8 mouse cellular contexts compared by ENCODE assay signal in genomic region chr13:53356105-53356996, GRCm38 (mm10). TPM values are rescaled to one million over a fixed set of nuclear protein-coding genes. Genes with fewer than 3 reads are reported as not detected.
DNase-seq lines count a peak whose midpoint lies in the region; ATAC-seq and TF ChIP-seq lines count a peak whose summit lies in the region.

No protein-coding gene starts in this region.

- no peaks in the 10 kb centered on the region for H3K4me1 ChIP-seq in bone marrow macrophage, adult 2 months (ENCODE audit: control insufficient read depth, insufficient read depth, low read length)
- no peaks in the 10 kb centered on the region for H3K4me1 ChIP-seq in embryonic facial prominence, embryonic 11.5 days (ENCODE audit: control insufficient read depth, insufficient read depth, low read length)
- H3K4me1 ChIP-seq in hindbrain, embryonic 11.5 days (replicated peaks; ENCODE audit: control insufficient read depth, insufficient read depth, low read length), result no peaks in the 10 kb centered on the region

- no peak overlapping the region for H3K4me3 ChIP-seq in bone marrow macrophage, adult 2 months (ENCODE audit: insufficient read depth, low read length)
- no peak overlapping the region for H3K4me3 ChIP-seq in embryonic facial prominence, embryonic 11.5 days (ENCODE audit: low read depth, low read length)
- H3K4me3 ChIP-seq in hindbrain, embryonic 11.5 days (ENCODE audit: low read depth, low read length), result no peak overlapping the region

- no peak overlapping the region for H3K4me2 ChIP-seq in embryonic facial prominence, embryonic 11.5 days (ENCODE audit: low read depth, low read length)
- H3K4me2 ChIP-seq in hindbrain, embryonic 11.5 days (replicated peaks; ENCODE audit: low read depth, low read length), result no peak overlapping the region

- 0 out of 2 replicates have a peak, but pooled peaks have one; percentile 52 for ATAC-seq in embryonic facial prominence, embryonic 11.5 days (replicated peaks; ENCODE audit: insufficient number of reproducible peaks, low FRiP score, low TSS enrichment, low read depth)
- no peak; the same call in 1 of the 2 replicates for ATAC-seq in hindbrain, embryonic 11.5 days (ENCODE audit: low FRiP score)
- peak; percentile 84 for ATAC-seq in megakaryocyte progenitor cell, adult 5-6 weeks (replicated peaks; ENCODE audit: poor library complexity)

- no peak for TF ChIP-seq POLR2A in bone marrow macrophage, adult 2 months (IDR thresholded peaks at IDR 0.05; ENCODE audit: borderline replicate concordance, low read depth, low read length)

- no peak overlapping the region for H3K27ac ChIP-seq in bone marrow macrophage, adult 2 months (ENCODE audit: insufficient read depth, low read depth, low read length)
- no peak overlapping the region for H3K27ac ChIP-seq in embryonic facial prominence, embryonic 11.5 days (replicated peaks; ENCODE audit: low read depth, low read length)
- no peak overlapping the region for H3K27ac ChIP-seq in hindbrain, embryonic 11.5 days (ENCODE audit: low read depth, low read length)

- intact Hi-C loops in heart, postnatal 25 days (cut with DNase I), result loop anchor here (1.0 to 10.0 kb wide), 3 partner anchors 236 to 712 kb away; no protein-coding TSS in a partner anchor

- 64% methylated on average over 8 of the region's 8 CpGs for WGBS in embryonic facial prominence, embryonic 11.5 days
- 70% methylated on average over 8 of the region's 8 CpGs for WGBS in hindbrain, embryonic 11.5 days

- no peaks in the 10 kb centered on the region for H3K9me3 ChIP-seq in embryonic facial prominence, embryonic 11.5 days (replicated peaks; ENCODE audit: control insufficient read depth, low read length)
- H3K9me3 ChIP-seq in hindbrain, embryonic 11.5 days (ENCODE audit: control insufficient read depth, low read length), result no peaks in the 10 kb centered on the region

- DNase-seq in heart, adult 18-20 months, result peak; percentile 53 to 73
- DNase-seq in heart, postnatal 25 days (ENCODE audit: low spot score), result no peak
- DNase-seq in embryonic facial prominence, embryonic 11.5 days (ENCODE audit: low spot score), result peak; percentile 83
- DNase-seq in hindbrain, embryonic 11.5 days (ENCODE audit: low spot score), result peak; percentile 75
- DNase-seq in layer of hippocampus, adult 9-11 months, result peak; percentile 31
- peak; percentile 58 for DNase-seq in splenic B cell, adult 2 months (ENCODE audit: low read depth, low spot score)

- TF ChIP-seq CTCF in bone marrow macrophage, adult 2 months (IDR thresholded peaks at IDR 0.05; ENCODE audit: low read depth, low read length), result 0 out of 2 replicates have a peak, but pooled peaks have one; percentile 18

- H3K27me3 ChIP-seq in embryonic facial prominence, embryonic 11.5 days (ENCODE audit: control insufficient read depth, insufficient read depth, low read length), result no peaks in the 10 kb centered on the region
- H3K27me3 ChIP-seq in hindbrain, embryonic 11.5 days (ENCODE audit: control insufficient read depth, insufficient read depth, low read length), result no peaks in the 10 kb centered on the region
- no peaks in the 10 kb centered on the region for H3K27me3 ChIP-seq in splenic B cell, adult 2 months (ENCODE audit: control insufficient read depth, insufficient read depth, low read length, poor library complexity, severe bottlenecking)

- H3K36me3 ChIP-seq in embryonic facial prominence, embryonic 11.5 days (replicated peaks; ENCODE audit: control insufficient read depth, insufficient read depth, low read depth, low read length), result peaks cover 3% of the 10 kb centered on the region; the same call in 1 of the 2 replicates
- H3K36me3 ChIP-seq in hindbrain, embryonic 11.5 days (ENCODE audit: control insufficient read depth, insufficient read depth, low read length), result 0 out of 2 replicates have a peak, but pooled peaks cover 2% of the 10 kb centered on the region
- peaks cover 6% of the 10 kb centered on the region for H3K36me3 ChIP-seq in splenic B cell, adult 2 months (ENCODE audit: control insufficient read depth, insufficient read depth, low read length, poor library complexity, severe bottlenecking)

- H3K9ac ChIP-seq in embryonic facial prominence, embryonic 11.5 days (replicated peaks; ENCODE audit: low read length), result no peak overlapping the region
- H3K9ac ChIP-seq in hindbrain, embryonic 11.5 days (ENCODE audit: low read depth, low read length), result no peak overlapping the region

RNA-seq across cellular contexts. Expression of gene Sptlc1, which starts 20.8 kb away (rescaled TPM):
- 10 to 100 TPM; 12.2 to 14.8 TPM for total RNA-seq in heart, adult 18-20 months (2021)
- 10 to 100 TPM; 13.7 to 13.9 TPM for total RNA-seq in heart, postnatal 25 days (2021)
- polyA plus RNA-seq in bone marrow macrophage, adult 2 months (2012; ENCODE audit: insufficient read depth, insufficient read length, missing spikeins), result 35.4 and 38.6 TPM in 2 replicates
- 39.5 and 42.1 TPM in 2 replicates for polyA plus RNA-seq in embryonic facial prominence, embryonic 11.5 days (2014; fragmentation: Nextera tagmentation; extraction: Ambion mirVana)
- 37.8 and 38.6 TPM in 2 replicates for polyA plus RNA-seq in hindbrain, embryonic 11.5 days (2014; fragmentation: Nextera tagmentation; extraction: Ambion mirVana)
- 19.8 and 25.4 TPM in 2 replicates for total RNA-seq in megakaryocyte progenitor cell, adult 5-6 weeks (2015)
- total RNA-seq in megakaryocyte progenitor cell, adult 5-6 weeks (2017), result 34.0 and 40.4 TPM in 2 replicates
